Mouse (Mus musculus) forebrain, postnatal 0 days (tissue): ENCODE measurements at regions not wholly inside any gene's neighbourhood (a gene's known extent, or its start where the extent isn't known, plus 50 kb on each side); places are given as distances from the start of the nearest gene placed in this dataset.

Source experiments
- ATAC-seq: fragments of 200-750 bp; cut with Nextera tagmentation; 2 replicates; pipeline ENCODE4 v1.8.0; 2017; ENCODE audit warnings: mild to moderate bottlenecking, moderate library complexity
- DNase-seq: peaks from one replicate; pipeline ENCODE4 v3.0.0-alpha.2; 2015
- H3K27ac ChIP-seq: fragments of 300-500 bp; sonication (generic); 2 replicates; pipeline ENCODE4 v1.5.1; 2014; ENCODE audit warnings: low read depth, mild to moderate bottlenecking, antibody characterized with exemption, low read length, moderate library complexity, mixed read lengths
- H3K27me3 ChIP-seq: fragments of 300-500 bp; sonication (generic); 2 replicates; pipeline ENCODE4 v1.6.1; 2014; ENCODE audit warnings: mild to moderate bottlenecking, low read length, mixed read lengths; ENCODE audit not compliant: insufficient read depth
- H3K36me3 ChIP-seq: fragments of 300-500 bp; sonication (generic); 2 replicates; pipeline ENCODE4 v1.6.1; 2014; ENCODE audit warnings: mild to moderate bottlenecking, moderate library complexity; ENCODE audit not compliant: insufficient read depth
- H3K4me1 ChIP-seq: fragments of 300-500 bp; sonication (generic); 2 replicates; pipeline ENCODE4 v1.6.1; 2014; ENCODE audit warnings: antibody characterized with exemption; ENCODE audit not compliant: insufficient read depth
- H3K4me2 ChIP-seq: fragments of 300-500 bp; sonication (generic); 2 replicates; pipeline ENCODE4 v1.6.1; 2014; ENCODE audit warnings: low read depth, mild to moderate bottlenecking, moderate library complexity
- H3K4me3 ChIP-seq: fragments of 300-500 bp; sonication (generic); 2 replicates; pipeline ENCODE4 v1.5.1; 2014; ENCODE audit warnings: low read depth, low read length, mixed read lengths
- H3K9ac ChIP-seq: fragments of 300-500 bp; sonication (generic); 2 replicates; pipeline ENCODE4 v1.6.1; 2014; ENCODE audit warnings: mild to moderate bottlenecking
- H3K9me3 ChIP-seq: fragments of 300-500 bp; sonication (generic); 2 replicates; pipeline ENCODE4 v1.6.1; 2016; ENCODE audit warnings: low read length
- CTCF ChIP-seq: sonication (generic); IDR thresholded peaks from 2 replicates; pipeline ENCODE4 v1.5.1; 2016; ENCODE audit warnings: antibody characterized with exemption, control low read depth, low read depth
- WGBS: fragments of 180-500 bp; shearing (Covaris S2); extraction: QIAGEN DNeasy Blood & Tissue Kit; methylation state at CpG from one replicate; pipeline ENCODE4 v1.1.7; 2014; 5-methylcytosine and 5-hydroxymethylcytosine counted together

DNA sequence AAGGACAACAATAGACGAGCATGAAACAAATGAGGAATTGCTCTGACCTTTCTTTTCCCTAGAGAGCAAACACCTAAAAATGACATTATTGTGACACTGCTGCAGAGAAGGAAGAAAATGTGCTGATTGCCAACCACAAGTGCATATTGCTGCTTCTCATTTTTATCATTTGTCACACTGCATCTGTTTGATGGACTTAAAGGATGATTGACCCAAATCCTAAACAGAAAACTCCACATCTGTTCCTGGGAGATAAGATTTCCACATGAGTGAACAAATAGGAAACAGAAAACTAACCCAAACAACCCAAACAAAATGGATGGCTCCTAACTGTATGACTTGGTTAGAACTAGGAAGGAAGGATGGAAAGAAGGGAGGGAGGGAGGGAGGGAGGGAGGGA, 118.5 kb downstream of the Ccdc50 start:
- TF ChIP-seq CTCF = no peak
- ATAC-seq (no peak), DNase-seq (no peak)
- Histone ChIP-seq H3K4me1 (no peaks in the 10 kb centered on the region), H3K27me3 (no peaks in the 10 kb centered on the region), H3K4me3 (no peak overlapping the region), H3K36me3 (no peaks in the 10 kb centered on the region), H3K27ac (no peak overlapping the region), H3K9ac (no peak overlapping the region), H3K4me2 (no peak overlapping the region), H3K9me3 (no peaks in the 10 kb centered on the region)
- 84% methylated on average over 1 of the region's 1 CpGs for WGBS

- Histone ChIP-seq H3K36me3 (no peaks in the 10 kb centered on the region), H3K9ac (peak overlapping the region; percentile 31), H3K27ac (peak overlapping the region; percentile 71), H3K4me3 (no peak overlapping the region), H3K9me3 (no peaks in the 10 kb centered on the region), H3K4me2 (peak overlapping the region; percentile 38), H3K27me3 (no peaks in the 10 kb centered on the region), H3K4me1 (peaks cover 9% of the 10 kb centered on the region; the same call in 1 of the 2 replicates)
- TF ChIP-seq CTCF = no peak
- ATAC-seq (peak; percentile 97), DNase-seq (peak; percentile 79)
- 10% methylated on average over 8 of the region's 8 CpGs for WGBS
Observed at GRCm38 (mm10) chr16:27523527-27524121, 135.0 kb downstream of the Ccdc50 start.

DNA sequence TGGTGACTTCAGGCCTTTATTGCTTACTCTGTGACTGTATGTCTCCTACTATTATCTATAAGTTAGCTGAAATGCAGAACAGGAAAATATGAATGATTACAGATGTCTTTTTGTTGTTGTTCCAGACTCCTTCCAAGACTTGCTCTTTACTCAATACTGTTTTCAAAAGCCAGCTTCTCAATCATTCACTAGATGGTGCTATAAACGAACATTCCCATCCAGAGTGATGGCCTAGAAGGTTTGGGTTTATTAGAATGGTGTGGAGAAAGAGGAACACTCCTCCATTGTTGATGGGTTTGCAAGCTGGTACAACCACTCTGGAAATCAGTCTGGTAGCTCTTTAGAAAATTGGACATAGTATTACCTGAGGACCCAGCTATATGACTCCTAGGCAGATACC, 138.0 kb downstream of the Ccdc50 start:
- WGBS = 56% methylated on average over 1 of the region's 1 CpGs

DNA sequence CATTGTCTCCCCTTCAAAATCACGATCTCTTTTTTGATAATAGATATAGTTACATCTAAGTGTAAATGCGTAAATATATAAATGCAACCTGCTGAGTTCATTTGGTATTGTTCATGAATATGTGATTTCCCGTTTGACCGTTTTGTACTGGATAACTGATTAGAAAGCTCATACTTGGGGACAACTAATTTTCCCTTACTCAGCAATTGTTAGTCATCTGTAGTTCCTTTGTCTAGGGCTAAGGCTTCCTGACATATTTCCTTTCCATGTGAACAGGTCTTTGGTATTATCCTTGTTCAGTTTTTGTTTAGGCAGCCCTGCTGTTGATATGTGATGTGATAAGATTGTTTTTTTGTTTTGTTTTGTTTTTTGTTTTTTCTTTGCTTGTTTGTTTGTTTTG, 142.0 kb downstream of the Ccdc50 start:
- DNase-seq = no peak
- WGBS = 95% methylated on average over 4 of the region's 4 CpGs
- H3K27me3 ChIP-seq = no peaks in the 10 kb centered on the region
- no peak for ATAC-seq
- no peaks in the 10 kb centered on the region for H3K4me1 ChIP-seq
- H3K36me3 ChIP-seq = no peaks in the 10 kb centered on the region
- no peak overlapping the region for H3K4me3 ChIP-seq
- no peaks in the 10 kb centered on the region for H3K9me3 ChIP-seq
- H3K27ac ChIP-seq = no peak overlapping the region
- H3K4me2 ChIP-seq = no peak overlapping the region
- no peak for TF ChIP-seq CTCF
- H3K9ac ChIP-seq = no peak overlapping the region

More for the DNA sequence above, 138.0 kb downstream of the Ccdc50 start:
- ATAC-seq = no peak
- Histone ChIP-seq H3K9ac (no peak overlapping the region), H3K9me3 (no peaks in the 10 kb centered on the region), H3K4me1 (peaks cover 9% of the 10 kb centered on the region; the same call in 1 of the 2 replicates), H3K27ac (no peak overlapping the region), H3K36me3 (no peaks in the 10 kb centered on the region), H3K4me3 (no peak overlapping the region), H3K4me2 (no peak overlapping the region), H3K27me3 (no peaks in the 10 kb centered on the region)
- TF ChIP-seq CTCF = no peak; the same call in 1 of the 2 replicates
- no peak for DNase-seq
